Mouse (Mus musculus): ENCODE measurements around the gene Cltb. TPM values are rescaled to one million over a fixed set of nuclear protein-coding genes. Genes with fewer than 3 reads are reported as not detected.

Gene Cltb
- polyA plus RNA-seq, 1 experiment from 2014 or later = 13.0 TPM

GRCm38 (mm10) chr13:54564232-54565200, 46.6 kb downstream of the Cltb start:
- H3K9me3 ChIP-seq (ENCODE audit: control insufficient read depth, low read length) = no peaks in the 10 kb centered on the region
- H3K27me3 ChIP-seq (ENCODE audit: control insufficient read depth, insufficient read depth, low read length) = no peaks in the 10 kb centered on the region
- no peak overlapping the region for H3K27ac ChIP-seq (replicated peaks; ENCODE audit: low read depth, low read length)
- 11% methylated on average over 45 of the region's 45 CpGs for WGBS
- peak; percentile 45 for DNase-seq (ENCODE audit: low spot score)
- H3K9ac ChIP-seq (ENCODE audit: low read length) = peak overlapping the region; percentile 96
- peaks cover 3% of the 10 kb centered on the region; the same call in 1 of the 2 replicates for H3K36me3 ChIP-seq (ENCODE audit: control insufficient read depth, insufficient read depth, low read length)
- ATAC-seq (ENCODE audit: insufficient number of reproducible peaks, low FRiP score, low TSS enrichment, low read depth) = peak; percentile 72
- H3K4me2 ChIP-seq (ENCODE audit: low read depth, severe bottlenecking) = peak overlapping the region; percentile 63
- peak overlapping the region; percentile 93 for H3K4me3 ChIP-seq (ENCODE audit: low read depth, low read length)
- peaks cover 6% of the 10 kb centered on the region for H3K4me1 ChIP-seq (ENCODE audit: control insufficient read depth, insufficient read depth, low read length)

- 88% methylated on average over 7 of the region's 7 CpGs for WGBS
- Histone ChIP-seq H3K9ac (ENCODE audit: low read length) (no peak overlapping the region), H3K36me3 (ENCODE audit: control insufficient read depth, insufficient read depth, low read length) (peaks cover 9% of the 10 kb centered on the region), H3K27ac (replicated peaks; ENCODE audit: low read depth, low read length) (no peak overlapping the region), H3K9me3 (ENCODE audit: control insufficient read depth, low read length) (no peaks in the 10 kb centered on the region), H3K4me1 (ENCODE audit: control insufficient read depth, insufficient read depth, low read length) (peaks cover 6% of the 10 kb centered on the region), H3K4me2 (ENCODE audit: low read depth, severe bottlenecking) (no peak overlapping the region), H3K27me3 (ENCODE audit: control insufficient read depth, insufficient read depth, low read length) (no peaks in the 10 kb centered on the region), H3K4me3 (ENCODE audit: low read depth, low read length) (no peak overlapping the region)
- ATAC-seq (ENCODE audit: insufficient number of reproducible peaks, low FRiP score, low TSS enrichment, low read depth) (no peak), DNase-seq (ENCODE audit: low spot score) (no peak)
These were observed 48.6 kb downstream of the Cltb start for GRCm38 (mm10) chr13:54562562-54562961.

DNA sequence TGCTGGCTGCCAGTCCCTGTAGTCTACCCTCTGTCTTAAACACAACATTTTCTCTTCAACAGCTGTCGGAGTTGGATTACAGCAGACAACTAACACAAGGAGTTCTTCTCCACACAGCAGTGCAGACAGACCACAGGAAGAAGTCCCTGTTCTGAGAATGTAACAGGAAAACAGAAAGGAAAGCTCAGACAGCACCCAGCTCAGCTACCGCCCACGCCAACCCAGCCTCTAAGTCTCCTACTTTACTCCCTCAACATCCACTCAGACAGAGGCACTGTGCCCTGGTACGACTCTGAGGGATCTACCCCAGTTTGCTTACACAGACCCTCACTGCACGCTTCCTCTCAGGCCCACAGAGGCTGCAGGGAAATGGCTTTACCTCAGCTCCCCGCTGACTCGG, 50.5 kb downstream of the Cltb start:
- Histone ChIP-seq H3K4me2 (ENCODE audit: low read depth, severe bottlenecking) (no peak overlapping the region), H3K9me3 (ENCODE audit: control insufficient read depth, low read length) (no peaks in the 10 kb centered on the region), H3K9ac (ENCODE audit: low read length) (no peak overlapping the region), H3K4me3 (ENCODE audit: low read depth, low read length) (no peak overlapping the region), H3K4me1 (ENCODE audit: control insufficient read depth, insufficient read depth, low read length) (peaks cover 6% of the 10 kb centered on the region), H3K27ac (replicated peaks; ENCODE audit: low read depth, low read length) (no peak overlapping the region), H3K27me3 (ENCODE audit: control insufficient read depth, insufficient read depth, low read length) (no peaks in the 10 kb centered on the region), H3K36me3 (ENCODE audit: control insufficient read depth, insufficient read depth, low read length) (peaks cover 24% of the 10 kb centered on the region)
- WGBS = 95% methylated on average over 7 of the region's 7 CpGs
- DNase-seq (ENCODE audit: low spot score) = no peak
- no peak for ATAC-seq (ENCODE audit: insufficient number of reproducible peaks, low FRiP score, low TSS enrichment, low read depth)

DNA sequence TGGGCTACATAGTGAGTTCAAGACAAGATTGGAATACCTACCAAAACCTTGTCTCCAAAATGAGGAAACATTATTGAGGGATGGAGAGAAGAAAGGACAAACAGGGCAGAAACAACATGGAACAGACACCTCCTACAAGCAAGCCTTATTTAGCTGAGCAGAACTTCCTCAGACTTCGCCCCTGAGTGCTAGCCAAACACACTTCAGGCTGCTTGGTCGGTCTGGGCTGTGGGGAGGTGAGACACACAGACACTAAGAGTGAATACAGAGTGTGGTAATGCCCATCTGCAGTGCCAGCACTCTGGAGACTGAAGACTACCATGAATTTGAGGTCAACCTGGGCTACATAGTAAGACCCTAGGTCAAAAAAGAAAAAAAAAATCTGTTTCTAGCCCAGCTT, 51.5 kb downstream of the Cltb start:
- no peak for ATAC-seq (ENCODE audit: insufficient number of reproducible peaks, low FRiP score, low TSS enrichment, low read depth)

GRCm38 (mm10) chr13:54557652-54558051, 53.5 kb downstream of the Cltb start:
- Histone ChIP-seq H3K36me3 (ENCODE audit: control insufficient read depth, insufficient read depth, low read length) (peaks cover 26% of the 10 kb centered on the region), H3K27ac (replicated peaks; ENCODE audit: low read depth, low read length) (no peak overlapping the region), H3K4me1 (ENCODE audit: control insufficient read depth, insufficient read depth, low read length) (no peaks in the 10 kb centered on the region), H3K9me3 (ENCODE audit: control insufficient read depth, low read length) (no peaks in the 10 kb centered on the region), H3K9ac (ENCODE audit: low read length) (no peak overlapping the region), H3K27me3 (ENCODE audit: control insufficient read depth, insufficient read depth, low read length) (no peaks in the 10 kb centered on the region), H3K4me3 (ENCODE audit: low read depth, low read length) (no peak overlapping the region), H3K4me2 (ENCODE audit: low read depth, severe bottlenecking) (no peak overlapping the region)
- DNase-seq (ENCODE audit: low spot score) (no peak), ATAC-seq (ENCODE audit: insufficient number of reproducible peaks, low FRiP score, low TSS enrichment, low read depth) (no peak)
- WGBS = 88% methylated on average over 1 of the region's 1 CpGs

More for the DNA sequence above, 51.5 kb downstream of the Cltb start:
- H3K9ac ChIP-seq (ENCODE audit: low read length) = no peak overlapping the region
- no peak overlapping the region for H3K4me3 ChIP-seq (ENCODE audit: low read depth, low read length)
- no peak overlapping the region for H3K27ac ChIP-seq (replicated peaks; ENCODE audit: low read depth, low read length)
- no peaks in the 10 kb centered on the region for H3K27me3 ChIP-seq (ENCODE audit: control insufficient read depth, insufficient read depth, low read length)
- WGBS = 92% methylated on average over 2 of the region's 2 CpGs
- peaks cover 24% of the 10 kb centered on the region for H3K36me3 ChIP-seq (ENCODE audit: control insufficient read depth, insufficient read depth, low read length)
- H3K9me3 ChIP-seq (ENCODE audit: control insufficient read depth, low read length) = no peaks in the 10 kb centered on the region
- no peak for DNase-seq (ENCODE audit: low spot score)
- peaks cover 6% of the 10 kb centered on the region for H3K4me1 ChIP-seq (ENCODE audit: control insufficient read depth, insufficient read depth, low read length)
- H3K4me2 ChIP-seq (ENCODE audit: low read depth, severe bottlenecking) = no peak overlapping the region

DNA sequence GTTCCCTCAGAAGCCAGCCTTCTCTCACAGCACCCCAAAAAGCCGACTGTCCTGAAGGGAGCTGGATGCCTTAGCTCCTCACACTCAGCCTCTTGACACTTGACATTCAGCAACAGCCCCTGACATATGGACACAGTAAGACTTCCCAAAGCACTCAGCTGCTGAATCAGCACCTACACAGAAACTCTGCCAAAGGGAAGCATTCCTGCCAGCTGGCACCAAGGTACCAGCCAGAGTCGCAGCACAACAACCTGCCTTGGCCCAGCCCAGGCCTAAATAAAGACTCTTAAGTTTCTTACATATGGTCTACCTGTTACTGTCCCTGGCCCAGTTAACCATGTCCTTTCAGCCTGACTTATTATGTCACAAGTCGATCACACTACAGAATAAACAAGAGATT, 54.3 kb downstream of the Cltb start:
- no peak overlapping the region for H3K9ac ChIP-seq (ENCODE audit: low read length)
- H3K4me2 ChIP-seq (ENCODE audit: low read depth, severe bottlenecking) = no peak overlapping the region
- no peaks in the 10 kb centered on the region for H3K27me3 ChIP-seq (ENCODE audit: control insufficient read depth, insufficient read depth, low read length)
- no peaks in the 10 kb centered on the region for H3K4me1 ChIP-seq (ENCODE audit: control insufficient read depth, insufficient read depth, low read length)
- 90% methylated on average over 3 of the region's 3 CpGs for WGBS
- H3K36me3 ChIP-seq (ENCODE audit: control insufficient read depth, insufficient read depth, low read length) = peaks cover 28% of the 10 kb centered on the region
- no peak overlapping the region for H3K27ac ChIP-seq (replicated peaks; ENCODE audit: low read depth, low read length)
- H3K9me3 ChIP-seq (ENCODE audit: control insufficient read depth, low read length) = no peaks in the 10 kb centered on the region
- no peak for ATAC-seq (ENCODE audit: insufficient number of reproducible peaks, low FRiP score, low TSS enrichment, low read depth)
- no peak overlapping the region for H3K4me3 ChIP-seq (ENCODE audit: low read depth, low read length)
- no peak for DNase-seq (ENCODE audit: low spot score)

DNA sequence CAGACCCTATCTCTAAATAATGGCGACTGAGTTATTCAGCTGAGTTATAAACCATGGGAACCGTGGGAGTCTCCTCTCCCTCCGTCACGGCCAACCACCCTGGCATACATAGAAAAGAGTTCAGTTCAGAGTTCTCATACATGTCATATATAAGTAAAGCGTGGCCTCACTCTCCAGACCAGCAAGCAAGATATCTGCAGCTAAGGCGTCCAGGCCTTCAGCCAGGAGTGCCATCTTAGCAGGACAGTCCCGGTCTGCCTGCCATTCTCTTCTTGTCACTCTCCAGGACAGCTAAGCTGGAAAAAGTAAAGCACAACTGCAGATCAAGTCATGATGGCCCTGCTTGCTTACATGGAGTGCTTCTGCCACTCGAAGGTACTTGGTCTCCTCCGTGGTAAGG, 55.0 kb downstream of the Cltb start:
- Histone ChIP-seq H3K4me1 (ENCODE audit: control insufficient read depth, insufficient read depth, low read length) (no peaks in the 10 kb centered on the region), H3K9me3 (ENCODE audit: control insufficient read depth, low read length) (no peaks in the 10 kb centered on the region), H3K9ac (ENCODE audit: low read length) (no peak overlapping the region), H3K27me3 (ENCODE audit: control insufficient read depth, insufficient read depth, low read length) (no peaks in the 10 kb centered on the region), H3K36me3 (ENCODE audit: control insufficient read depth, insufficient read depth, low read length) (peaks cover 25% of the 10 kb centered on the region), H3K27ac (replicated peaks; ENCODE audit: low read depth, low read length) (no peak overlapping the region), H3K4me3 (ENCODE audit: low read depth, low read length) (no peak overlapping the region), H3K4me2 (ENCODE audit: low read depth, severe bottlenecking) (no peak overlapping the region)
- ATAC-seq (ENCODE audit: insufficient number of reproducible peaks, low FRiP score, low TSS enrichment, low read depth) (no peak), DNase-seq (ENCODE audit: low spot score) (no peak)
- WGBS = 95% methylated on average over 9 of the region's 9 CpGs

DNA sequence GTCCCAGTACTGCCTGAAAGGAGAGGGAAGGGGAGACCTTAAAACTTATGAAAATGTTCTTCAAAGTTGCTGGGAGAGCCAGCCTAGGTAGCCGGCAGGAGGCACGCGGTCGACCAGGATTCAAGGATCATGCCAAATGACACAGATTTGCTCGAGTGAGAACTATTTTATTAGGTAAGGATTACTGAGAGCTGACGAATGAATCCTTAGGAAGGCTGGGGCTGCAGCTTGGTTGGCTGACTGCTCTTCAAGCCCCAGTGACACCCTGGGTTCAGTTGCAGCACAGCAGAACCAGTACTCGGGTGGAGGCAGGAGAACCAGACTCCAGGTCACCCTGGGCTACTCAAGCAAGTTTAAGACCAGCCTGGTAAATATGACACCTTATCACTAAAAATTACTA, 63.1 kb downstream of the Cltb start:
- WGBS = 85% methylated on average over 7 of the region's 7 CpGs
- Histone ChIP-seq H3K4me1 (ENCODE audit: control insufficient read depth, insufficient read depth, low read length) (no peaks in the 10 kb centered on the region), H3K9ac (ENCODE audit: low read length) (no peak overlapping the region), H3K36me3 (ENCODE audit: control insufficient read depth, insufficient read depth, low read length) (peaks cover 15% of the 10 kb centered on the region), H3K27me3 (ENCODE audit: control insufficient read depth, insufficient read depth, low read length) (no peaks in the 10 kb centered on the region), H3K9me3 (ENCODE audit: control insufficient read depth, low read length) (no peaks in the 10 kb centered on the region), H3K27ac (replicated peaks; ENCODE audit: low read depth, low read length) (no peak overlapping the region), H3K4me2 (ENCODE audit: low read depth, severe bottlenecking) (no peak overlapping the region), H3K4me3 (ENCODE audit: low read depth, low read length) (no peak overlapping the region)
- DNase-seq (ENCODE audit: low spot score) (no peak), ATAC-seq (ENCODE audit: insufficient number of reproducible peaks, low FRiP score, low TSS enrichment, low read depth) (no peak)
